Mouse (Mus musculus): ENCODE results near the gene Foxn2.
A peak's percentile ranks its signal among the peaks of the same experiment; 100 is the strongest.
"Not testable (repeated sequence)": the region's sequence is repeated elsewhere in the genome, so short reads cannot be mapped to it uniquely, and the experiment has no call there.

The Foxn2 gene

DNA sequence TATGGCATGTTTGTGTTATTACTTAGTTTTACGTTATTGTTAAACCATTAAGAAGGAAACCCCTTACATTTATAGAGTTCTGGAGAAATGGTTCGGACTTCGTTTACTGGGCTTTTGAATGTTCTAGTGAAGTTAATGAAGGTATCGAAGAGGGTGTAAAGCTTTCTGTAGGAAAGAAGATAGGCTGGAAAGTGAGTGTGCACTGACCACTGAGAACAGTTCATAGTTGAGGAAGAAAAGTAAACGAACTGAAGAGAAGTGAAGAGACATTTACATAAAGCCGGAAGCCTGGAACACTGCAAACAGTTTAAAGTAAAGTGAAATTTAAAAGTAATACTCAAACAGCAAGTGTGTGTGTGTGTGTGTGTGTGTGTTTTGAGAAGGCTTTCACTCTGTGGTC is 2.1 kb downstream of the Foxn2 start:
- no peak for DNase-seq

DNA sequence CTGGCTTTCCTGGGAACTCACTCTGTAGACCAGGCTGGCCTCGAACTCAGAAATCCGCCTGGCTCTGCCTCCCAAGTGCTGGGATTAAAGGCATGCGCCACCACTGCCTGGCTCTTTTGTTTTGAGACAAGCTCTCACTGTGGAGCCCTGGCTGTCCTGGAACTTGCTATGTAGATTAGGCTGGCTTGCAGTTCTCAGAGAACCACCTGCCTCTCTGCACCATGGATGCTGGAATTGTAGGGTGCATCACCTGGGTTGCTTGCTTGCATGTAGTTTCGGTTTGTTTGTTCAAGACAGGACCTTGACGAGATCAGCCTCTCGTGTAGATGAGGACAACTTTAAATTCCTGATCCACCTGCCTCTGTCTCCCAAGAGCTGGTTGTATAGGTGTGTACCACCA is 2.7 kb downstream of the Foxn2 start:
- DNase-seq, result no peak

DNA sequence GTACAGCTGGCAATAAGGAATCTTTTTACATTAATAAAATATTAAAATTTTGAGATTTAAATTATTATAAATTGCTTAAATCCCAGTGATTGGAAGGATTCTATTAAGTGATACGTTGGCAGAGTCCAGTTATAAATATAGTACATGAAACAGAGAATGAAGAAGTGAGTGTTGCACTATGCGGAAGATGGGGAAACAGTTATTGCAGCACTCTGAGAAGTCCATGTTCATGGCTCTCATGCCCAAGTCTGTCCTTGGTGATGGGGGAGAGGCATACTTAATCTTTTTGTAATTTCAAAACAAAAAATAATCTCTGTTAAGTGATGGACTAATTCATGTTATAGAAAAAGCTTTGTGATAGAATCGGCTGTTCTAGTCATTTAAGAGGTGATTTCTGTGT is 17.6 kb downstream of the Foxn2 start:
- DNase-seq, result no peak

DNA sequence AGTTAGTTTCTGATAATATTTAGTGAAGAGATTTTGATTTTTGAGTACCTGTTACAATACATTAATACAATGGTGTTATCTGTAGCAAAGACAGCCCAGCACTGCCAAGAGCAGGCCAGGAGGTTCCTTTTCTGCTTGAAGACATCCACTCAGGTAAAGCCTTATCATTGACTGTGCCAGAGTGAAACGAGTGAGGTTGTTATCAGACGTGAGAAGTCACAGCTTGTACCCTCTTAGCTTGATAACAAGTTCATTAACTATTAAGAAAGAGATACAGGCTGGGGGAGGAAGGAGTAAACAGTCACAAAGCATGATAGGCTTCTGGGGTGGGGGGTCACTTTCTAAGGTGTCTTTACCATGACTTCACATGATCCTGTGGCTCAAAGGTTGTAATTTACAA is 19.0 kb downstream of the Foxn2 start:
- no peak for DNase-seq

DNA sequence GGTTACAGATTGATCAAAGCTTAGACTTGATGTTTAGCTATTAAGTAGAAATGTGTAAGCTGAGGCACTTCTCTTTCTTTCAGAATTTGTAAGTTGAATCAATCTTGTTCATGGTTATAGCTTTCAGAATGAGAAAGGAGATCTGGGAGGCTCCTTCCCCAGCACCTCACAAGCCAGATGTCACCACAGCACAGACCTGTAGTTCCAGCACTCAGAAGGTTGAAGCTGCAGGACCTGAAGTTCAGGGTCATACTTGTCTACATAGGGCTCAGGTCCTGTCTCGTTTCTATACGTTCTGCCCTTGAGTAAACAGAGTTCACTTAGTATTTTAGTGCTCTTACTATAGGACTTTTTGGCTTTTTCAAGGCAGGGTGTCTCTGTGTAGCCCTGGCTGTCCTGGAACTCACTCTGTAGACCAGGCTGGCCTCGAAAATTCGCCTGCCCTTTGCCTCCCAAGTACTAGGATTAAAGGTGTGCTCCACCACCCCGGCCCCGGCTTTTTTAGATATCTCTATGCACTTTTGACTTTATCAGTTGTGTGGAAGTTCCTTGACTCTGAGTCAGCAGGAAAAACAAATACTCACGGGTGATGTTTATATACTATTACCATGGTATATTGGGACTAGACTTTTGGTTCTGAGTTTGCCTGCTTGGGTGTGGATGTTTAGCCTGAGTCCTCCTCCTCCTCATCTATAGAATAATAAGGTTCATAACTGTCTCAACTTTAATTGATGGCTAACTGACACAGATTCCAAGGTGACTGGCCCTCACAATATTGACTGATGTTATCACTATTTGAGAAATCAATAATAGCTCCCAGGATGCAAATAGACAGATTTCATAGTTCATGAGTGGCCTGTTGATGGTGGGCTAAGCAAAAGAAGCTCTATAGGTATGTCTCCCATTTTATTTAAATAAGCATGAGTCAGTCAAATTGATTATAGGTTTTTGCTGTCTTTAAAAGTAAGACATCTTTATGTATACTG is 19.7 kb downstream of the Foxn2 start:
- DNase-seq, result no peak

DNA sequence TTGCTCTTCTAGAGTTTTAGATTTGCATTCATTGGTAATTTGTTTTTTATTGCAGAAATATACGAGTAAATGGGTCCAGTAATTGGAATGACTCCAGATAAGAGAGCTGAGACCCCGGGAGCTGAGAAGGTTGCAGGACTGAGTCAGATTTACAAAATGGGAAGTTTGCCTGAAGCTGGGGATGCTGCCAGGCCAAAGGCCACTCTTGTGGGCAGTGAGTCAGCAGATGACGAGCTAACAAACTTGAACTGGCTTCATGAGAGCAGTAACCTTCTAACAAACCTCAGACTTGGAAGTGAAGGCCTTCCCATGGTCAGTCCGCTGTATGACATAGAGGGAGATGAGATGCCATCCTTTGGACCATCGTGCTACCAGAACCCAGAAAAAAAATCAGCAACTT is 22.1 kb downstream of the Foxn2 start:
- DNase-seq, result no peak

DNA sequence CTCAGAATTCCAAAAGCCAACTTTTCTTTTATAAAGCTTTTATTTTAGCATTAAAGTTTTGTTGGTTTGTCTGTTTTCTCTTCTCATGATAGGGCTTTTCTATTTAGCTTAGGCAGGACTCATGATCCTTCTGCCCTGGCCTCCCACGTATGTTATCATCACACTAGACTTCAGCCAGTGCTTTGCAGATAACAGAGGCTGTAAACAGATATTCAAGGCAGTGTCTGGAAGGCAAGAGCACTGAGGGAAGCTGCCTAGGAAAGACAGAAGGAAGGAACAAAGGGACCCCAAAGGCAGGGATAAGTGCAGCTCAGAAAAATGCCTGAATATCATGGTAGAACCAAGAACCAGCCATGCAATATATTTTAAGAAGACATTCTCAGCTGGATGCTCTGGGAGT is 26.1 kb downstream of the Foxn2 start:
- no peak for DNase-seq

DNA sequence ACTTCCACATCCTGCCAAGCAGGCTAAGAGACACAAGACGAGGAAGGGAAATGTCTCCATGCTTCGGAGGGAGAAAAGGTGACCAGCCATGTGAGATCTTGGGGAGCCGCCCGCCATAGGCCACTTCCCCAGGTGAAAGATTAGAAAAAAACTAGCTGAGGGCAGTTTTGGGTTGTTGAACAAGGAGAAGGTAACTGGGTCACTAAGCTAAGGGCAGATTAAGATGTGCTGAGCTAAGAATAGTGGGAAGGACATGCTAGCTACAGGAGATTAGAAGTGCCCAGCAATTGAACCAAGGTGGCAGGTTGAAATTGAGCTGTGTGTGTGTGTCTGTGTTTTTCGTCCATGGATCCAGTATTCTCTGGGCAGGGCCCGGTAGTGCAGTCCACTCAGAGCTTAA is 27.2 kb downstream of the Foxn2 start:
- DNase-seq, result no peak

DNA sequence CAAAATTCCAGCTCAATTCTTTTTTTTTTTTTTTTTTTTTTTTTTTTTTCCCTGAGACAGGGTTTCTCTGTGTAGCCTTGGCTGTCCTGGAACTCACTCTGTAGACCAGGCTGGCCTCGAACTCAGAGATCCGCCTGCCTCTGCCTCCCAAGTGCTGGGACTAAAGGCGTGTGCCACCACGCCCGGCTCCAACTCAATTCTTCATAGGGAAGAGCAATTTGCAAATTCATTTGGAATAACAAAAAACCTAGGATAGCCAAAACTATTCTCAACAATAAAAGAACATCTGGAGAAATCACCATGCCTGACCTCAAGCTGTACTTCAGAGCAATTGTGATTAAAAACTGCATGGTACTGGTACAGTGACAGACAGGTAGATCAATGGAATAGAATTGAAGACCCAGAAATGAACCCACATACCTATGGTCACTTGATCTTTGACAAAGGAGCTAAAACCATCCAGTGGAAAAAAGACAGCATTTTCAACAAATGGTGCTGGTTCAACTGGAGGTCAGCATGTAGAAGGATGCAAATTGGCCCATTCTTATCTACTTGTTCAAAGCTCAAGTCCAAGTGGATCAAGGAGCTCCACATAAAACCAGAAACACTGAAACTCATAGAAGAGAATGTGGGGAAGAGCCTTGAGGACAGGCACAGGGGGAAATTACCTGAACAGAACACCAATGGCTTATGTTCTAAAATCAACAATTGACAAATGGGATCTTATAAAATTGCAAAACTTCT is 28.3 kb downstream of the Foxn2 start:
- not testable (repeated sequence) for DNase-seq

DNA sequence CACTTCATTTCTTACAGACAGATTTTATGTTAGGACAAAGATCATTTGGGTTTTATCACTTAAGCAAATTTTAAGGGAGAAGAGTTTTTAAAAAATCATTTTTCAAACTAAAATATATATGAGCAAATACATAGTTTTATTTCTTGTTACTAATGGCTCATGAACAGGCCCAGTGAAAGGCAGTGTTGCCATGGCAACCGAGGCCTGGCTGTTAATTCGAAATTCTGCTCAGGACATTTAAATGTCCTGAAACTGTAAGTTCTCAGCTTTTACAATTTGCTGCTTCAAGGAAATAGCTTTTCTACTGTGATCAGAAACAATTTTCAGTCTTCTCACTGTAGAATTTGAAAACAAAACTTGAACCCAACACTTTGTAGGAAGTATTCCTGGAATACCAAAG is 33.3 kb downstream of the Foxn2 start:
- no peak for DNase-seq

DNA sequence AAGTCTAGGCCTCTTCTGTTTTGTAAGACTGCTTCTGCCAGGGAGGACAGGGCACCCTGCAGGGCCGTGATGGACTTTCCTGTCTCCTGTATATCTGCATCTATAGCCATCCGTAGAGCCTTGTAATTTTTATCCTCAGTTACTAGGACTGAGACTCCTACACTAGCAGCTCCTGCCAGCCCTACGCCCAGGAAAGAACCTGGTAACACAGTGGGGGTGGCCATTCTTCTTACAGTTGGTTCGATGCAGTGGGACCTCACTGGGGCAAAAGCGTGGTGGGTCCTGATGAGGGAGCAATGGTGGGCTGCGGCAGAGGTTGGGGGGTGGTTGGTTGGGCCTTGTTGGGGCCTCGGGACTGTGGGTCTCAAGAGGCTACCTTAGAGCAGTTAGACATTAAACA is 36.7 kb downstream of the Foxn2 start:
- no peak for DNase-seq

DNA sequence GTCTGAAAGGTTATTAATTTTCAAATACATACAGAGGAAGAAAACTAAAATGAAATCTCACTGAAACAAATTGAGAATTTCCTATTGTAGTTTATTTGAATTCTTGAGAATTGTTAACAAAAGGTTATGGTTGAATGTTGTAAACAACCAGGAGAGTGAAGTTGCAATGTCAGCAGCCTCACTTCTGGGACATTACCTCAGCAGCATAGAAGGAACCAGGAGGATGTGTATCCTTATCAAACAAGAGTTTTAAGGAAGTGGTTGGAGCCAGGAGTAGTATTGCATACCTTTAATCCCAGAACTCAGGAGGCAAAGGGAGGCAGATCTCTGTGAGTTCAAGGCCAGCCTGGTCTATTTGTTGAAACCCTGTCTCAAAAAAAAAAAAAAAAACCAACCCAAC is 37.2 kb downstream of the Foxn2 start:
- no peak for DNase-seq

DNA sequence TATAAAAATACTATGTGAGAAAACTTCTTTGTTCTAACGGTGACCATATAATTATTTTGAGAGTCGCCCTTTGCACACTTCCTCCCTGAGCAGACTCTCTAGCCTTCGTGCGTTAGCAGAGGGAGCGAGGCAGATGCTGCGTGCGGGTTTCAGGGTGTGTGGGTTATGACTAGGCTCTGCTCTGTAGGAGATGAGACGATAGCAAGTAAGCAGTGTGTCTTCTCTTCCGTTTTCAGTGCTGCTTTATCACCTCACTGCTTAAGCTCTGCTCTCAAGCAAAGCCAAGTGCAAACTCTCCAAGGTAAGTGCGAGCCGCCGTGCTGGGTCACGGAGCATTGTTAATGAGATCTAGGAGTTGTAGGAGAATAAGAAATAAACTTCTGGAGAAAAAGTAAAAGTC is 38.5 kb downstream of the Foxn2 start:
- no peak for DNase-seq

DNA sequence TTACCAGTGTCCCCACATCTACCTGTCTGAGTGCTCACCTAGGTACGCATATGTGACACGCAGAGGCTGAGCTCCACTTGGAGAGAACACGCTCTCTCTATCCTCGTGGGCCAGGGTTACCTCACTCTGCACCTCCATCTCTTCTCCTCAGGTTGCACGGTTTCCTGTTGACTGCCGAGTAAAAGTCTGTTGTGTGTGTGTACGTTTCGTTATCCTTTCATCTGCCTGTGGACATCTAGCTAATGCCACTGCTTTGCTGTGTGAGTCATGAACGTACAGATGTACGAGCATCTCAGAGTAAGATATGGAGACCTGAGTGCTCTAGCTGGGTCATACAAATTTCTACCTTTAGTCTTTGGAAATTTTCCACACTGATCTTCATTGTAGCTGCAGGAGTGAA is 39.9 kb downstream of the Foxn2 start:
- DNase-seq, result no peak

DNA sequence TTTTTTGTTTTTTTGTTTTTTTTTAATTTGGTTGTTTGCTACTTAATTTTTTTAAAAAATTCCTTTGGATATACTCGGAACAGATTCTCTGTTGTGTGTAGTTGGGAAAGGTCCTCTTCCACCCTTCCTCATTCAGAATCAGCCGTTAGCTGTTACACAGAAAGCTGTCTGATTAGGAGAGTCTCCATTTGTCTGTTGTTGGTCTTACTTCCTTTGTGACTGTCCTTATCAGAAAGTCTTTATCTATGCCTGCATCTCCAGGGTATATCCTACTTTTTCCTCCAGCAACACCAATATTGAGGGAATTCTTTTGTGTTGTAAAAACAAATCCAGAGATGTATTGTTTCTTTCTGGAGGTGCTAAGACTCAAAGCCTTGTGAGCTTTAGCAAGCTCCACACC is 40.6 kb downstream of the Foxn2 start:
- no peak for DNase-seq

DNA sequence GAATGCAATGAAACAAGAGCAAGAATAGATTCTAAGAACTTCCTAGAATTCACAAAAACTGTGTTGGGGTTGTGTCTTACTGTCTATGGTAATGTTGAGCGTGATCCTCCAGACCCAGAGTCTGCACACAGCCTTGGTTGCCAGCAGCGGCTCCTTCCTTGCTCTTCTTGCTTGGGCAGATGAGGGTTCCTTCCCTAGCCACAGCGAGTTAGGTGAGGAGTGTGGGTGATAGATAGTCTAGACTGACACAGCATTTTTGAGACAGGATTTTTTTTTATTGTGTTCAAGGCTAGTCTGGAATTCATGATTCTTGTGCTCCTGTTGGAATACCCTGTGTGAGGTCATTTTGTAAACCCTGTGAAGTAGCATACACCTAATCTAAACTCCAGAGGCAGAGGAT is 41.1 kb downstream of the Foxn2 start:
- DNase-seq, result no peak

DNA sequence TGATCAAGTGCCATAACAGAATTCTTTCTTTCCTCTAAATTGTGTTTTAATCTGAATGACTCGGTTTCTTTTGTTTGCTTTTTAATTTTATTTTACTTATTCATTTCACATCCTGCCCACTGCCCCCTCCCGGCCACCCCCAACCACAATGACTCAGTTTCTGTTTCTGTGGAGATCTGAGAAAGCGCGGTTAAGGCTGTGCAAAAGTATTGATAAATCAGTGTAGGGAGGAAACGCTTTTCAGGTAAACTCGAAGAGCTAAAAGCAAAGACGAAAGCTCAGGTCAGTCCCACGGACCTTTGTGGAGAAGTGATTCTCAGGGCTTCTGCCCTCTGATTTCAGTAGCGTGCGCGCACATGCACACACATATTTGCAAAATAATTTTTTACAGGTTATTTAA is 44.0 kb downstream of the Foxn2 start:
- no peak for DNase-seq

DNA sequence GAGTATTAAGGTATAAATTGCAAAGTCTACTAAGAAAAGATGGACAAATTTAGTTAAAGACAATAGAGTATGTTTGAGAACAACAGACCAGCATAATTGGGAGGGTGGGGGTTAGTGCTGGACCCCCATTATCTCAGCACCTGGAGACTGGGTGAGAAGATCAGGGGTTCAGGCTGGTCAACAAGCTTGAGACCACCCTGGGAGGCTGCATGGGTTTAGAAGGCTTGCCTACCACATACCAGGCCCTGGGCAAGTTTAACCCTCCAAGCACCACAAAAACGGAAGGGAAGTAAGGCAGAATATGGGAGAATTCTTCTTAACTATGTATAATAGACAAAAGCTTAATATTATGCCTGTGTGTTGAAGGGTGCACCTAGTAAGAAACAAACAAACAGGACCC is 44.4 kb downstream of the Foxn2 start:
- DNase-seq, result no peak

DNA sequence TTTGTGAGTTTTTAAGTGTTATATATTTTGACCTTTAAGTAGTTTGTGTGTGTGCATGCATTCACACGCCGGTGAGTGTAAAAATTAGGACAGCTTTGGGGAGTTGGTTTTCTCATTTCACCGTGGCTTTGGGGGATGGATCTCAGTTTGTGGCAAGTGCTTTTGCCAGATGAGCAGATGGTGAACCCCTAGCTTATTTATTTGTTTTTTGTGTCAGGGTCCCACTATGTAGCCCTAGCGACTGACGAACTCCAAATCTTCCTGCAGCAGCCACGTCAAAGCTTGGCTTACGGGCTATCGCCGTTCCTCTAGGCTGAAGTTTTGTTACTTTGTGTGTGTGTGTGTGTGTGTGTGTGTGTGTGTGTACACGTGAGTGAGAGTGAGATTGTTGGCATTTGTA is 50.0 kb downstream of the Foxn2 start:
- no peak for DNase-seq

DNA sequence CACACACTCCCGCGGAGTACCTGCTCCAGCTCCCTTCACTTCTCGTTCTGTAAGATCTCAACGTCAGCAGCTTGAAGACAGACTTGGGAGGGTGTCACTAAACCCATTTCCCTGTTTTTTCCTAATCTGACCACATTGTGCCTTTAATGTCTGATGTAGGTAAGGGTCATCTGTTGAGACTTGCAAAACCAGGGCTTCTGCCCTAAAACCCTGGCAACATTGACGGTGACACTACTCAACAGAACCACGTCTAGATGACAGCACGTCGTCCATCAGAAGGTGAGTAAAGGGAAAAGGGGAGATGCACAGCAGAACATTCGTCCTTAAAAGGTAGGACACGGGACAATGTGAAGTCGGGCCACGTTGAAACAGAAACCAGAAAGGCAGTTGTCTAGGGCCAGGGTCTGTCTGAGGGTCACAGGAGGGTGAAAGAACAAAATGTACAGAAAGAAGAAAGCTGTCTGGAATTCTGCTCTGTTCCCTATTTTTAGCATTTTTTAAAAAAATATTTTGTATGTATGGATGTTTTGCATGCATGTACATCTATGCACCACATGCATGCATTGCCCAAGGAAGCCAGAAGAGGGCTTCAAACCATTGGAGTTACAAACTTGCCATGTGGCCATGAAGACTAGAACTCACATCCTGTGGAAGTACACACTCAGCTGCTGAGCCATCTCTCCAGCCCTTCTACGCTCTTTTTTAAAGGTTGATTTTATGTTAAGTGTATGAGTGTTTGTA is 51.0 kb downstream of the Foxn2 start:
- DNase-seq, result no peak

DNA sequence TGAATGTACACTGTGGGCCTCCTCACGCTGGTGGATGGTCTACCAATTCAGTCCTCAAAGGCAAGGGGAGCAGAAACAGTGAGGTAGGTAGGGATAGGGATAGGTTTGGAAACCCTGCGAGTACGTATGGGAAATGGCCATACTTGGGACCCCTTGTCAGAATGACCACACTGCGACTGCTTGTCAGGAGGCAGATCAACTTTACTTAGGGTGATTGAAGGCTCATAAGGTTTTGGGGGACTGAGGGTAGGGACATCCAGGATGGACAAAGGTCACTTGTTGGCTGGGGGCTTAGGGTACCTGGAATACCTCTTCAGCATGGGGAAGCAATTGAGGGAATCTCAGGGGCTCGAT is 51.6 kb downstream of the Foxn2 start:
- DNase-seq, result no peak

DNA sequence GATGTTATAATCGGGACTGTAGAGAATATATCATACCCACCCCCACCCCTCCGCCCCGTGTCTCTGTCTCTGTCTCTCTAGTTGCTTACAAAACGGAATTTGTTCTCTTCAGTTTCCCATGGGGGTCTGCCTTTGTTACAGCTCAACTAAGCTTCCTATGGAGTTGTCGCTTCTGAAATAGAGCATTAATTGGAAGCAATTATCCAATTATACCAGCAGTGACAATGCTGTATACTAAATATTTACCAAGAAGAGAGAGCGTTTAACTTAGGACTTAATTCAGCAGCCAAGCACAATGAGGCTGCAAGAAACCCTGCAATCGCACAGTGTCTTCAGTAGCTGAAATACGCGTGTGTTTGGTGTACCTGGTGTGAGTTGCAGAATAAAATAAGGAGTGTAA is 53.0 kb downstream of the Foxn2 start:
- DNase-seq, result peak; percentile 85

DNA sequence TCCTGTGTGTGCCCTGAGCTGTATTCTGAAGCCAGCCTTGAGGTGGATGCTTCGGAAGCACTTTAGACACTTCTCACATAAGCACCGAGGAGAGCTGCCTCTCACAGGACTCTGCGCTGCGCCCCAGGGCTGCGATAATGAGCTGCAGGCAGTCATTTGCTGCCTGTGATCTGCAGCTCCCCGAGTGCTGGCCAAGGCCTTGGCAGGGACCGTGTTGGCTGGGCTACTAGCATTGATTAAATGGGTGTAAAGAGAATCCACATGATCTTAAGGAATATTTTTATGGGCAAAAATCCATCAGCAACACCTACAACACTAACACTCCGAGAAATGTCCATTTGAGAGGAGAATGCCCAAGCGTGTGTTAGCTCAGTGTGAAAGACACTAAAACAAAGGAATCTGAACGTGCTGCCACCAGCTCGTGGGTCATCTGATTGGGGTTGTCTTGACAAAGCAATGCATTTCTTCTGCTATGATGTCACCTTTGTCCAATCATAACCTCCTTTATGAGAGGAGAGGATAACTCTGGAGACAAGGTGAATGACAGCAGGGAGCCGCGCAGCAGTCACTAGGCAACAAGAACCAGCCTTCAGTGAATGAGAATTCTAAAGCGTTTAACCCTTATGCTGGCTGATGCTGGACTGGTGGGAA is 53.7 kb downstream of the Foxn2 start:
- DNase-seq, result peak; percentile 92
